Mouse (Mus musculus) cerebellum, adult 11 months (tissue): ENCODE measurements around the gene Hist2h2bb.

Experiments
- DNase-seq: peaks from one replicate; pipeline ENCODE4 v3.0.0; 2022

Hist2h2bb gene

DNA sequence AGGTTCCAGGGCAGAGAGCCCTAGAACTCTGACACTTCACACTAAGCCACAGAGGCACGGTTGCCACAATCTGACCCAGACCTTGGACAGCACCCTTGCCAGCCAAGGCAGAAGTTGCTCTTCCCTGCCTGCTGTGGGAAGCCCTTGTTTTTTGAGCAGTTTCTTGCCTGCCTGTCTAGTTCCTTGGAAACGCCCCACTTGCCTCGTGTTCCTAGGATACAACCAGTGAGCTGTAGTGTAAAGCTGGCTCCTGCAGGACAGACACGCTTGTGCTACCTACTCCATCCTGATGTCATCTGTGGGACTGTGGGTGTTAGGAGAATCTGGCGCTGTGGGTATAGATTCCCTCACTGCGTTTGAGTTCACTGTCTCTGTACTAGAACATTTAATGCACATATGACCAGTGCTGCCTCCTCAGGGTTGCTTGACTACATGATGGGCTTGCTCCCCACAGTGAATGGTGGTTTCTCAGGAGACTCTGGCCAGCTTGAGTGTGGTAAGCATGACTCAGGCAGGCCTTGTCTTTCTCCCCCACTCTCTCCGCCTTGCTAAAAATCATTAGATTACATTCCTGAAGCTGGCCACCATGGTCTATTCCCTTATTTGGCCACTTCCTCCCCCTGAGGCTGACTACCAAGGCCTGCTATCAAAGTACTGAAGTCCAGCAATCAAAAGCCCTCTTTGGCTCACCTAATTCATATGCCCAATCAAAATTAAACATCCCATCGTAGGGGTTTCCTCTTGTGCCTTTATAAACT is 43.0 kb downstream of the Hist2h2bb start:
- DNase-seq: no peak
